Mouse (Mus musculus): ENCODE results near the gene Kat2a. TPM values are rescaled to one million over a fixed set of nuclear protein-coding genes. Genes with fewer than 3 reads are reported as not detected.

Kat2a gene
- polyA plus RNA-seq, 1 experiment from 2014 or later, result 65.7 TPM

- Histone ChIP-seq H3K36me3 (peaks cover 10% of the 10 kb centered on the region), H3K27me3 (peaks cover 30% of the 10 kb centered on the region), H3K4me2 (replicated peaks) (no peak overlapping the region), H3K27ac (replicated peaks) (no peak overlapping the region), H3K9me3 (no peaks in the 10 kb centered on the region), H3K9ac (replicated peaks) (no peak overlapping the region), H3K4me3 (no peak overlapping the region), H3K4me1 (no peaks in the 10 kb centered on the region)
- WGBS, result 84% methylated on average over 4 of the region's 4 CpGs
- ATAC-seq (ENCODE audit: low FRiP score, low read depth), result no peak
Measured at GRCm38 (mm10) chr11:100748620-100749019, 36.4 kb upstream of the Kat2a start.

- Histone ChIP-seq H3K4me3 (no peak overlapping the region), H3K27me3 (peaks cover 30% of the 10 kb centered on the region), H3K27ac (replicated peaks) (no peak overlapping the region), H3K4me2 (replicated peaks) (no peak overlapping the region), H3K9ac (replicated peaks) (no peak overlapping the region), H3K4me1 (no peaks in the 10 kb centered on the region), H3K9me3 (no peaks in the 10 kb centered on the region), H3K36me3 (peaks cover 10% of the 10 kb centered on the region)
- ATAC-seq (ENCODE audit: low FRiP score, low read depth), result no peak
- 74% methylated on average over 5 of the region's 5 CpGs for WGBS
Measured at GRCm38 (mm10) chr11:100747114-100747513, 34.8 kb upstream of the Kat2a start.

- H3K4me1 ChIP-seq, result no peaks in the 10 kb centered on the region
- no peaks in the 10 kb centered on the region for H3K9me3 ChIP-seq
- H3K27me3 ChIP-seq, result peaks cover 29% of the 10 kb centered on the region
- peaks cover 6% of the 10 kb centered on the region for H3K36me3 ChIP-seq
- WGBS, result 87% methylated on average over 10 of the region's 10 CpGs
- ATAC-seq (ENCODE audit: low FRiP score, low read depth), result no peak
- no peak overlapping the region for H3K9ac ChIP-seq (replicated peaks)
- no peak overlapping the region for H3K4me2 ChIP-seq (replicated peaks)
- H3K4me3 ChIP-seq, result no peak overlapping the region
- H3K27ac ChIP-seq (replicated peaks), result no peak overlapping the region
Measured at GRCm38 (mm10) chr11:100746546-100746945, 34.3 kb upstream of the Kat2a start.

- Histone ChIP-seq H3K4me2 (replicated peaks) (no peak overlapping the region), H3K4me3 (no peak overlapping the region), H3K9me3 (no peaks in the 10 kb centered on the region), H3K4me1 (no peaks in the 10 kb centered on the region), H3K27me3 (peaks cover 24% of the 10 kb centered on the region), H3K27ac (replicated peaks) (no peak overlapping the region), H3K9ac (replicated peaks) (no peak overlapping the region), H3K36me3 (peaks cover 6% of the 10 kb centered on the region; the same call in 1 of the 2 replicates)
- no peak for ATAC-seq (ENCODE audit: low FRiP score, low read depth)
- 15% methylated on average over 6 of the region's 6 CpGs for WGBS
Measured at GRCm38 (mm10) chr11:100745085-100745484, 32.8 kb upstream of the Kat2a start.

GRCm38 (mm10) chr11:100741348-100741747 is 29.1 kb upstream of the Kat2a start:
- Histone ChIP-seq H3K4me1 (peaks cover 16% of the 10 kb centered on the region), H3K4me3 (no peak overlapping the region), H3K9ac (replicated peaks) (no peak overlapping the region), H3K27ac (replicated peaks) (no peak overlapping the region), H3K27me3 (peaks cover 3% of the 10 kb centered on the region; the same call in 1 of the 2 replicates), H3K36me3 (peaks cover 6% of the 10 kb centered on the region; the same call in 1 of the 2 replicates), H3K9me3 (no peaks in the 10 kb centered on the region), H3K4me2 (replicated peaks) (no peak overlapping the region)
- 76% methylated on average over 6 of the region's 6 CpGs for WGBS
- ATAC-seq (ENCODE audit: low FRiP score, low read depth), result no peak

- H3K27ac ChIP-seq (replicated peaks), result no peak overlapping the region
- ATAC-seq (ENCODE audit: low FRiP score, low read depth), result no peak
Measured at GRCm38 (mm10) chr11:100738749-100739148, 26.5 kb upstream of the Kat2a start.

GRCm38 (mm10) chr11:100738066-100738604 is 25.9 kb upstream of the Kat2a start, which contains the start of gene Rab5c:
Gene Rab5c, minus strand, starts transcription at chr11:100738215.
- peak within 1 kb of the TSS; percentile 93 for H3K9ac ChIP-seq (replicated peaks)
- peak within 1 kb of the TSS; percentile 46 for H3K27ac ChIP-seq (replicated peaks)
- H3K4me2 ChIP-seq (replicated peaks), result peak within 1 kb of the TSS; percentile 97
- H3K27me3 ChIP-seq, result peaks cover 3% of the 10 kb centered on the region; the same call in 1 of the 2 replicates
- peaks cover 23% of the 10 kb centered on the region for H3K4me1 ChIP-seq
- no peaks in the 10 kb centered on the region for H3K9me3 ChIP-seq
- H3K4me3 ChIP-seq, result peak within 1 kb of the TSS; percentile 96
- WGBS, result under 1% methylated on average over 37 of the region's 39 CpGs
- H3K36me3 ChIP-seq, result peaks cover 7% of the 10 kb centered on the region
- peak; percentile 99 for ATAC-seq (ENCODE audit: low FRiP score, low read depth)

More at GRCm38 (mm10) chr11:100738749-100739148, 26.5 kb upstream of the Kat2a start:
- 18% methylated on average over 5 of the region's 5 CpGs for WGBS
- Histone ChIP-seq H3K27me3 (peaks cover 3% of the 10 kb centered on the region; the same call in 1 of the 2 replicates), H3K4me1 (peaks cover 23% of the 10 kb centered on the region), H3K4me2 (replicated peaks) (peak overlapping the region; percentile 97), H3K9ac (replicated peaks) (peak overlapping the region; percentile 93; the same call in 1 of the 2 replicates), H3K9me3 (no peaks in the 10 kb centered on the region), H3K4me3 (peak overlapping the region; percentile 96), H3K36me3 (0 out of 2 replicates have a peak, but pooled peaks cover 3% of the 10 kb centered on the region)

- ATAC-seq (ENCODE audit: low FRiP score, low read depth), result no peak
- 5% methylated on average over 13 of the region's 13 CpGs for WGBS
- peaks cover 23% of the 10 kb centered on the region for H3K4me1 ChIP-seq
- H3K9me3 ChIP-seq, result no peaks in the 10 kb centered on the region
- peak overlapping the region; percentile 96 for H3K4me3 ChIP-seq
- peak overlapping the region; percentile 97 for H3K4me2 ChIP-seq (replicated peaks)
- peaks cover 3% of the 10 kb centered on the region; the same call in 1 of the 2 replicates for H3K27me3 ChIP-seq
- H3K27ac ChIP-seq (replicated peaks), result no peak overlapping the region
- H3K36me3 ChIP-seq, result peaks cover 16% of the 10 kb centered on the region
- peak overlapping the region; percentile 93 for H3K9ac ChIP-seq (replicated peaks)
Measured at GRCm38 (mm10) chr11:100737105-100737733, 25.0 kb upstream of the Kat2a start.

- Histone ChIP-seq H3K4me3 (peak overlapping the region; percentile 96), H3K9me3 (no peaks in the 10 kb centered on the region), H3K36me3 (peaks cover 17% of the 10 kb centered on the region), H3K27ac (replicated peaks) (no peak overlapping the region), H3K27me3 (peaks cover 3% of the 10 kb centered on the region; the same call in 1 of the 2 replicates), H3K9ac (replicated peaks) (peak overlapping the region; percentile 93; the same call in 1 of the 2 replicates), H3K4me1 (peaks cover 23% of the 10 kb centered on the region), H3K4me2 (replicated peaks) (peak overlapping the region; percentile 97)
- ATAC-seq (ENCODE audit: low FRiP score, low read depth), result no peak
- WGBS, result 81% methylated on average over 4 of the region's 4 CpGs
Measured at GRCm38 (mm10) chr11:100736746-100737080, 24.4 kb upstream of the Kat2a start.

- Histone ChIP-seq H3K4me3 (no peak overlapping the region), H3K4me2 (replicated peaks) (no peak overlapping the region), H3K9me3 (no peaks in the 10 kb centered on the region), H3K4me1 (peaks cover 23% of the 10 kb centered on the region), H3K36me3 (peaks cover 13% of the 10 kb centered on the region), H3K9ac (replicated peaks) (no peak overlapping the region; the same call in 1 of the 2 replicates), H3K27ac (replicated peaks) (no peak overlapping the region), H3K27me3 (no peaks in the 10 kb centered on the region)
- 81% methylated on average over 14 of the region's 14 CpGs for WGBS
- no peak for ATAC-seq (ENCODE audit: low FRiP score, low read depth)
Measured at GRCm38 (mm10) chr11:100735954-100736745, 23.9 kb upstream of the Kat2a start.

GRCm38 (mm10) chr11:100735134-100735865 is 23.0 kb upstream of the Kat2a start:
- no peak overlapping the region for H3K4me2 ChIP-seq (replicated peaks)
- H3K27ac ChIP-seq (replicated peaks), result no peak overlapping the region
- H3K27me3 ChIP-seq, result no peaks in the 10 kb centered on the region
- no peak overlapping the region for H3K9ac ChIP-seq (replicated peaks)
- peaks cover 23% of the 10 kb centered on the region for H3K4me1 ChIP-seq
- ATAC-seq (ENCODE audit: low FRiP score, low read depth), result no peak
- H3K4me3 ChIP-seq, result no peak overlapping the region
- peaks cover 13% of the 10 kb centered on the region for H3K36me3 ChIP-seq
- 94% methylated on average over 9 of the region's 9 CpGs for WGBS
- no peaks in the 10 kb centered on the region for H3K9me3 ChIP-seq

Data from midbrain, embryonic 12.5 days (tissue).